Comparison of ENCODE assay signal across 14 mouse cellular contexts in the genomic region with DNA sequence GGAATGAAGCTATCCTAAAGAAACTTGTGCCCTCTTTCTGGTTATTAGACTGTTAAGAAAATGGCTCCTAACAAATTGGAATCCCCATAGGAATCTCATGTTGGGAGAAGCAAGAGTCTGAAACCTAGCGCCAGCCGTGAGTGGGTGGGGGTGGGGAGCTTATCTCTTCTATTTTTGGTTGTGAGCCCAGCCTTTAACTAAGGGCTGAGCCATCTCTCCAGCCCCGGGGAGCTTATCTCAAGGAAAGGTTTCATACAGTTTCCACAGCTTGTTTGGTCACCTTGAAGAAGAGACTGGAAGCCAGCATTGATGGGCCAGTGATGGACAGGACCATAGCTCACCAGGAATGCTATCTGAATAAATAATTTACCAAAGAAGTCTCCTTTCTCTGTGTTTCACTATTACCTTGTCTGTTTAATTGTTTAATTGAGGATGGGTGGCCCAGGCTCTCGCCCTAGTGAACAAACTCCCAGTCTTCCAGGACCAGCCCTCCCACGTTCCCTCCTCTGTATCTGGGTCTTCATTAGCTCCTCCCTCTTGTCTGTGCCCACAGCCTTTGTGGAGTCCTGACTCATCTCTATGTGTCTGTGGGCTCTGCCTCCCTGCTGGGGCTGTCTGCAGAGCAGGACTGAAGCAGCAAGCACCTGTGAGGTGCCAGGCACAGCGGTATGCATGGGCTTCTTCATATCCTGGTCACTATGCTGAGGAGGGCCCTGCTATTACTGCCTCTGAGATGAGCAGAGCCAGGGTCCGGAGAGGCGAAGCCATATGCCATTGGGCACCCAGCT.
A peak's percentile ranks its signal among the peaks of the same experiment; 100 is the strongest.
DNase-seq lines count a peak whose midpoint lies in the region; ATAC-seq and TF ChIP-seq lines count a peak whose summit lies in the region.
"Had no signal": no experiment of that assay in that cellular context is flagged by ENCODE, and none has a peak within 500 bp of the region (broad histone marks: within the 10 kb centered on the region; RNA-seq: fewer than 3 reads in every experiment).

No protein-coding gene starts in this region.

- H3K4me1 ChIP-seq in forebrain, postnatal 0 days (ENCODE audit: insufficient read depth) = peaks cover 5% of the 10 kb centered on the region; the same call in 1 of the 2 replicates
- peaks cover 9% of the 10 kb centered on the region for H3K4me1 ChIP-seq in forebrain, embryonic 14.5 days (ENCODE audit: control insufficient read depth, insufficient read depth, low read length)
- peaks cover 14% of the 10 kb centered on the region for H3K4me1 ChIP-seq in intestine, embryonic 14.5 days (replicated peaks; ENCODE audit: control insufficient read depth, insufficient read depth, low read length)
- peaks cover 21% of the 10 kb centered on the region for H3K4me1 ChIP-seq in intestine, embryonic 16.5 days (ENCODE audit: control insufficient read depth, insufficient read depth, low read length)
- H3K4me1 ChIP-seq in lung, embryonic 15.5 days = peaks cover 35% of the 10 kb centered on the region

- no peak for TF ChIP-seq CTCF in forebrain, postnatal 0 days (IDR thresholded peaks at IDR 0.05; ENCODE audit: low read depth)

- no peak overlapping the region for H3K9ac ChIP-seq in forebrain, postnatal 0 days
- H3K9ac ChIP-seq in forebrain, embryonic 14.5 days (ENCODE audit: low read length) = no peak overlapping the region
- H3K9ac ChIP-seq in intestine, embryonic 14.5 days (ENCODE audit: low read length) = no peak overlapping the region
- no peak overlapping the region for H3K9ac ChIP-seq in intestine, embryonic 16.5 days (ENCODE audit: low read depth, low read length)
- H3K9ac ChIP-seq in lung, embryonic 15.5 days = no peak overlapping the region
- H3K9ac ChIP-seq: embryonic facial prominence, embryonic 12.5 days; forebrain, embryonic 13.5 days had no signal

- no peaks in the 10 kb centered on the region for H3K27me3 ChIP-seq in forebrain, postnatal 0 days (ENCODE audit: insufficient read depth, low read length)
- no peaks in the 10 kb centered on the region for H3K27me3 ChIP-seq in forebrain, embryonic 14.5 days (replicated peaks; ENCODE audit: control insufficient read depth, insufficient read depth, low read length)
- H3K27me3 ChIP-seq in intestine, embryonic 14.5 days (replicated peaks; ENCODE audit: control insufficient read depth, insufficient read depth, low read length) = no peaks in the 10 kb centered on the region
- no peaks in the 10 kb centered on the region for H3K27me3 ChIP-seq in intestine, embryonic 16.5 days (replicated peaks; ENCODE audit: control insufficient read depth, insufficient read depth, low read length)
- no peaks in the 10 kb centered on the region for H3K27me3 ChIP-seq in lung, embryonic 15.5 days
- H3K27me3 ChIP-seq: embryonic facial prominence, embryonic 12.5 days; forebrain, embryonic 13.5 days had no signal

- 0 out of 2 replicates have a peak overlapping the region, but pooled peaks have one; percentile 4 for H3K27ac ChIP-seq in forebrain, postnatal 0 days (ENCODE audit: low read depth, low read length)
- no peak overlapping the region for H3K27ac ChIP-seq in forebrain, embryonic 14.5 days (ENCODE audit: low read depth, low read length)
- peak overlapping the region; percentile 11; the same call in 1 of the 2 replicates for H3K27ac ChIP-seq in intestine, embryonic 14.5 days (ENCODE audit: low read depth)
- H3K27ac ChIP-seq in intestine, embryonic 16.5 days (ENCODE audit: low read length) = no peak overlapping the region
- H3K27ac ChIP-seq in lung, embryonic 15.5 days = 0 out of 2 replicates have a peak overlapping the region, but pooled peaks have one; percentile 24
- H3K27ac ChIP-seq: embryonic facial prominence, embryonic 12.5 days; forebrain, embryonic 13.5 days had no signal

- intact Hi-C loops in left cerebral cortex, postnatal 36 days (cut with DNase I) = no loop called here

- 66% methylated on average over 8 of the region's 8 CpGs for WGBS in forebrain, postnatal 0 days
- 74% methylated on average over 8 of the region's 8 CpGs for WGBS in forebrain, embryonic 14.5 days
- WGBS in intestine, embryonic 14.5 days = 68% methylated on average over 8 of the region's 8 CpGs
- WGBS in intestine, embryonic 16.5 days = 66% methylated on average over 8 of the region's 8 CpGs
- 58% methylated on average over 8 of the region's 8 CpGs for WGBS in lung, embryonic 15.5 days

- ATAC-seq in forebrain, postnatal 0 days = 0 out of 2 replicates have a peak, but pooled peaks have one; percentile 25
- no peak for ATAC-seq in forebrain, embryonic 14.5 days
- no peak; the same call in 1 of the 2 replicates for ATAC-seq in intestine, embryonic 14.5 days (replicated peaks; ENCODE audit: low FRiP score, low TSS enrichment, low read depth)
- no peak for ATAC-seq in intestine, embryonic 16.5 days
- ATAC-seq in lung, embryonic 15.5 days (ENCODE audit: borderline replicate concordance, extremely low read depth, low FRiP score, low TSS enrichment) = no peak
- ATAC-seq: forebrain, embryonic 13.5 days; inflammation-experienced regulatory T-cells, adult 6 months had no signal

- peaks cover 16% of the 10 kb centered on the region for H3K36me3 ChIP-seq in forebrain, postnatal 0 days (ENCODE audit: insufficient read depth)
- H3K36me3 ChIP-seq in forebrain, embryonic 14.5 days (ENCODE audit: control insufficient read depth, insufficient read depth, low read length) = peaks cover 20% of the 10 kb centered on the region; the same call in 1 of the 2 replicates
- H3K36me3 ChIP-seq in intestine, embryonic 14.5 days (ENCODE audit: control insufficient read depth, insufficient read depth, low read length) = no peaks in the 10 kb centered on the region
- H3K36me3 ChIP-seq in intestine, embryonic 16.5 days (ENCODE audit: control insufficient read depth, insufficient read depth, low read length) = no peaks in the 10 kb centered on the region
- no peaks in the 10 kb centered on the region for H3K36me3 ChIP-seq in lung, embryonic 15.5 days
- H3K36me3 ChIP-seq: G1E had no signal

- no peak overlapping the region for H3K4me3 ChIP-seq in forebrain, postnatal 0 days (ENCODE audit: low read depth, low read length)
- H3K4me3 ChIP-seq in forebrain, embryonic 14.5 days (ENCODE audit: low read depth, low read length) = no peak overlapping the region
- H3K4me3 ChIP-seq in intestine, embryonic 14.5 days (ENCODE audit: low read depth, low read length) = no peak overlapping the region
- no peak overlapping the region for H3K4me3 ChIP-seq in intestine, embryonic 16.5 days (ENCODE audit: low read length)
- H3K4me3 ChIP-seq in lung, embryonic 15.5 days = no peak overlapping the region
- H3K4me3 ChIP-seq: embryonic facial prominence, embryonic 12.5 days; forebrain, embryonic 13.5 days had no signal

- no peaks in the 10 kb centered on the region for H3K9me3 ChIP-seq in forebrain, postnatal 0 days (ENCODE audit: low read length)
- H3K9me3 ChIP-seq in forebrain, embryonic 14.5 days (replicated peaks; ENCODE audit: control insufficient read depth, low read length) = no peaks in the 10 kb centered on the region
- H3K9me3 ChIP-seq in intestine, embryonic 14.5 days (ENCODE audit: control insufficient read depth, low read length) = no peaks in the 10 kb centered on the region
- H3K9me3 ChIP-seq in intestine, embryonic 16.5 days (ENCODE audit: control insufficient read depth, low read length) = no peaks in the 10 kb centered on the region
- H3K9me3 ChIP-seq in lung, embryonic 15.5 days = no peaks in the 10 kb centered on the region
- H3K9me3 ChIP-seq: embryonic facial prominence, embryonic 12.5 days; forebrain, embryonic 13.5 days; G1E had no signal

- peak; percentile 14 for DNase-seq in forebrain, postnatal 0 days
- DNase-seq in forebrain, embryonic 14.5 days (ENCODE audit: low spot score) = no peak
- DNase-seq in intestine, embryonic 14.5 days (ENCODE audit: low spot score) = no peak
- DNase-seq in lung, postnatal 10 days = no peak
- peak; percentile 57 for DNase-seq in telencephalon, adult 2 months (ENCODE audit: low read depth, low spot score)
- no peak for DNase-seq in left cerebral cortex, postnatal 36 days (ENCODE audit: low spot score in 2 of 2)
- DNase-seq: layer of hippocampus, postnatal 36 days; thymus, adult 18-20 months had no signal

- no peak overlapping the region for H3K4me2 ChIP-seq in forebrain, postnatal 0 days (ENCODE audit: low read depth)
- no peak overlapping the region for H3K4me2 ChIP-seq in forebrain, embryonic 14.5 days (ENCODE audit: low read length)
- H3K4me2 ChIP-seq in intestine, embryonic 14.5 days (ENCODE audit: low read length) = no peak overlapping the region
- H3K4me2 ChIP-seq in intestine, embryonic 16.5 days (ENCODE audit: low read depth, low read length) = no peak overlapping the region
- no peak overlapping the region for H3K4me2 ChIP-seq in lung, embryonic 15.5 days
- H3K4me2 ChIP-seq: embryonic facial prominence, embryonic 12.5 days; forebrain, embryonic 13.5 days had no signal

Comparison
In these comparisons a context has a peak if more than half of its experiments do, and no peak if none do; other contexts are left out.
1. DNase-seq: peak in forebrain, postnatal 0 days (single experiment) and telencephalon, adult 2 months (single experiment); none in forebrain, embryonic 14.5 days (single experiment), intestine, embryonic 14.5 days (single experiment), lung, postnatal 10 days (single experiment) and left cerebral cortex, postnatal 36 days (0 of 2).
2. H3K27ac ChIP-seq: peak in forebrain, postnatal 0 days (single experiment), intestine, embryonic 14.5 days (single experiment) and lung, embryonic 15.5 days (single experiment); none in forebrain, embryonic 14.5 days (single experiment) and intestine, embryonic 16.5 days (single experiment).